Mouse (Mus musculus) megakaryocyte, embryonic 14.5 days (primary cell): ENCODE measurements around the gene Paxbp1. TPM values are rescaled to one million over a fixed set of nuclear protein-coding genes. Genes with fewer than 3 reads are reported as not detected.

Experiments used
- H3K27me3 ChIP-seq: replicated peaks from 2 replicates; pipeline ENCODE3; 2012; ENCODE audit warnings: inconsistent platforms
- H3K36me3 ChIP-seq: replicated peaks from 2 replicates; pipeline ENCODE3; 2012; ENCODE audit warnings: low read length, inconsistent platforms, mixed read lengths
- H3K4me1 ChIP-seq: 2 replicates; pipeline ENCODE4 v1.6.1; 2012; ENCODE audit warnings: inconsistent platforms
- H3K4me3 ChIP-seq: replicated peaks from 2 replicates; pipeline ENCODE3; 2012; ENCODE audit warnings: moderate library complexity, mild to moderate bottlenecking, inconsistent platforms
- H3K9me3 ChIP-seq: 2 replicates; pipeline ENCODE4 v1.6.1; 2012; ENCODE audit warnings: inconsistent platforms
- FLI1 ChIP-seq: IDR thresholded peaks from 2 replicates; pipeline ENCODE4 v1.6.1; 2012; ENCODE audit warnings: low read length, inconsistent platforms, mixed read lengths
- GATA1 ChIP-seq: IDR thresholded peaks from 3 replicates; pipeline ENCODE4 v1.6.1; 2012; ENCODE audit warnings: mixed read lengths, low read length, inconsistent platforms, borderline replicate concordance
- polyA plus RNA-seq: library from polyadenylated mRNA; stranded (reverse); fragments of >175 nt; gene quantifications from 2 replicates; pipeline ENCODE4 v1.2.3, GENCODE M21; 2012; ENCODE audit warnings: low replicate concordance; ENCODE audit not compliant: insufficient read depth

Paxbp1 gene
- polyA plus RNA-seq, 1 experiment: 4.8 TPM

DNA sequence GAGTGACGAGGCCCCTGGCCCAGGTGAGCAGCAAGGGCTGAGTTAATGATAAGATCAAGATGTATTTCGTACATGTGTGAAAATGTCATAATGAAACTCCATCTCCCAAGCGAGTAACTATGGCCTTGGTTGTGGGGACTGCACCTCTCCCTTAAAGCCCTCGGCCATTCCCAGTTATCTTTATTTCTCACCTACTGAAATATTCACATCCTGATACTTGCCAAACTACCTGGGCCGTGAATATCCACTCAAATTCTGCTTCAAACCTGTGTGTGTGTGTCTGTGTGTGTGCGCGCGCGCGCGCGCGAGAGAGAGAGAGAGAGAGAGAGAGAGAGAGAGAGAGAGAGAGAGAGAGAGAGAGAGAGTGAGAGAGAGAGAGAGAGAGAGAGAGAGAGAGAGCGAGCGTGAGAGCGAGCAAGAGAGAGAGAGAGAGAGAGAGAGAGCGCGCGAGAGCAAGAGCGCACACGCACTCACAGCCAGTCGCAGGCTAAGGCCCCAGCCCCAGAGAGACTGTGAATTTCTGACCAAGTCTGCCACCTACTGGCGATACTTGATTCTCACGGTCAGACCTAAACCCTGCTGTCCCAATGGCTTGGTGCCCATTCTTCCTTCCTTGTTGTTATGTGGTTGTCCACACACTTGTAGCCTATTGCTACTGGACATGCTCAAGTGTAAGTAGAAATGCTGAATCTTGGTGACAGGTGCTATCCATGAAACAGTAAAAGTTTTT lies 29.0 kb upstream of the Paxbp1 start:
- peak overlapping the region; percentile 67 for H3K4me3 ChIP-seq
- TF ChIP-seq GATA1: no peak
- TF ChIP-seq FLI1: no peak
- peaks cover 8% of the 10 kb centered on the region for H3K4me1 ChIP-seq
- no peaks in the 10 kb centered on the region for H3K9me3 ChIP-seq
- H3K36me3 ChIP-seq: no peaks in the 10 kb centered on the region
- H3K27me3 ChIP-seq: peaks cover 20% of the 10 kb centered on the region

- Histone ChIP-seq H3K4me1 (peaks cover 8% of the 10 kb centered on the region), H3K27me3 (peaks cover 24% of the 10 kb centered on the region), H3K9me3 (no peaks in the 10 kb centered on the region), H3K36me3 (no peaks in the 10 kb centered on the region), H3K4me3 (no peak overlapping the region)
- no peak for TF ChIP-seq FLI1
- TF ChIP-seq GATA1: no peak
Observed at GRCm38 (mm10) chr16:91072256-91072655, 27.9 kb upstream of the Paxbp1 start.

GRCm38 (mm10) chr16:91068969-91069368 lies 24.6 kb upstream of the Paxbp1 start:
- peaks cover 48% of the 10 kb centered on the region for H3K27me3 ChIP-seq
- no peak overlapping the region for H3K4me3 ChIP-seq
- H3K4me1 ChIP-seq: peaks cover 14% of the 10 kb centered on the region
- TF ChIP-seq FLI1 (no peak), GATA1 (no peak)
- no peaks in the 10 kb centered on the region for H3K36me3 ChIP-seq
- H3K9me3 ChIP-seq: no peaks in the 10 kb centered on the region

DNA sequence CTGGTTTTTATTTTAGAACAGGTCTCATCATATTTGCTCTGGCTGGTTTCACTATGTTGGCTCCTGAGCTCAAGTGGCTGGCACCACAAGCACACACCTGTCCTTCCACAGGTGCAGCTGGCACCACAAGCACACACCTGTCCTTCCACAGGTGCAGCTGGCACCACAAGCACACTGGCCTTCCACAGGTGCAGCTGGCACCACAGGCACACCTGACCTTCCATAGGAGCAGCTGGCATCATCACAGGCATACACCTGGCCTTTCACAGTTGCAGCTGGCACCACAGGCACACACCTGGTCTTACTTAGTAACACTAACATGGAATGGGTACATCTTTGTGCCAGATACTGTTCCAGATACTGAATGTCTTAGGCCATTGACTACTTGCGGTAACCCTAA lies 22.8 kb upstream of the Paxbp1 start:
- peaks cover 61% of the 10 kb centered on the region for H3K27me3 ChIP-seq
- no peaks in the 10 kb centered on the region for H3K36me3 ChIP-seq
- H3K4me3 ChIP-seq: peak overlapping the region; percentile 10
- no peak for TF ChIP-seq FLI1
- TF ChIP-seq GATA1: no peak
- H3K4me1 ChIP-seq: peaks cover 12% of the 10 kb centered on the region
- no peaks in the 10 kb centered on the region for H3K9me3 ChIP-seq

- Histone ChIP-seq H3K4me3 (no peak overlapping the region), H3K4me1 (peaks cover 19% of the 10 kb centered on the region), H3K27me3 (peaks cover 52% of the 10 kb centered on the region), H3K36me3 (no peaks in the 10 kb centered on the region), H3K9me3 (no peaks in the 10 kb centered on the region)
- TF ChIP-seq GATA1 (no peak), FLI1 (no peak)
Observed at GRCm38 (mm10) chr16:91064583-91065365, 20.4 kb upstream of the Paxbp1 start.

- Histone ChIP-seq H3K4me3 (no peak overlapping the region), H3K36me3 (no peaks in the 10 kb centered on the region), H3K27me3 (peaks cover 53% of the 10 kb centered on the region), H3K4me1 (peaks cover 18% of the 10 kb centered on the region), H3K9me3 (no peaks in the 10 kb centered on the region)
- no peak for TF ChIP-seq GATA1
- no peak for TF ChIP-seq FLI1
Observed at GRCm38 (mm10) chr16:91063786-91064185, 19.4 kb upstream of the Paxbp1 start.

GRCm38 (mm10) chr16:91061531-91062318 lies 17.4 kb upstream of the Paxbp1 start:
- H3K4me1 ChIP-seq: peaks cover 31% of the 10 kb centered on the region
- TF ChIP-seq FLI1: no peak
- TF ChIP-seq GATA1: no peak

DNA sequence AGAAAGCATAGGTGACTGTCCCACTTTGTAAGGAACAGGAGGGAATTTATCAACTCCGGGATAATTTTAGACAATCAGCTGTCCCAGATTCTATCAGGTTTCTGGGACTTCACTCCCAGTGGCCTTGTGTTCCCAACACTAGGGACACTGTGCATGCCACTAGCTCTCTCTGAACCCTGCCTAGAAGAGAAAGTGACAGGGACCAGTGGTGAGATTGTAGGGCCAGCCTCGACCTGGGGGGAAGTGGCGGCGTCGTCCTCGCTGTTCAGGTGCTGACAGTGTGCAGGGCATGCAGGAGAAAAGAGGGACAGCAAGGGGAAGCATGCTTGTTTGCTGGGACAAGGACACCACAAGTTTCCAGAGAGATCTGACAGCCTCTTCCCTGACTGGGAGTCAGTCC lies 13.4 kb upstream of the Paxbp1 start:
- no peak for TF ChIP-seq GATA1
- TF ChIP-seq FLI1: no peak
- no peaks in the 10 kb centered on the region for H3K36me3 ChIP-seq
- H3K4me1 ChIP-seq: peaks cover 35% of the 10 kb centered on the region
- H3K4me3 ChIP-seq: no peak overlapping the region
- peaks cover 32% of the 10 kb centered on the region for H3K27me3 ChIP-seq
- H3K9me3 ChIP-seq: no peaks in the 10 kb centered on the region

More at GRCm38 (mm10) chr16:91061531-91062318, 17.4 kb upstream of the Paxbp1 start:
- Histone ChIP-seq H3K27me3 (peaks cover 45% of the 10 kb centered on the region), H3K9me3 (no peaks in the 10 kb centered on the region), H3K4me3 (no peak overlapping the region), H3K36me3 (no peaks in the 10 kb centered on the region)

GRCm38 (mm10) chr16:91057261-91057660 lies 12.9 kb upstream of the Paxbp1 start:
- Histone ChIP-seq H3K4me3 (no peak overlapping the region), H3K4me1 (peaks cover 35% of the 10 kb centered on the region), H3K27me3 (peaks cover 29% of the 10 kb centered on the region), H3K36me3 (no peaks in the 10 kb centered on the region), H3K9me3 (no peaks in the 10 kb centered on the region)
- no peak for TF ChIP-seq FLI1
- no peak for TF ChIP-seq GATA1
